Mouse (Mus musculus) T-helper 2 cell (primary cell): ENCODE measurements around the gene Mdfic.

Experiments
- in situ Hi-C: fragments of 300-600 bp; cut with MboI, MseI; formaldehyde crosslinking; loops from one replicate; pipeline ENCODE4 v1.15.1; 2025; ENCODE audit warnings: high pct_unique_total_duplicates

Mdfic gene

GRCm38 (mm10) chr6:15738331-15738943 is 18.0 kb downstream of the Mdfic start:
- in situ Hi-C loops: no loop called here

- in situ Hi-C loops: no loop called here
Observed at GRCm38 (mm10) chr6:15739132-15739531, 18.7 kb downstream of the Mdfic start.

- in situ Hi-C loops: no loop called here
Observed at GRCm38 (mm10) chr6:15742591-15743149, 22.2 kb downstream of the Mdfic start.

- in situ Hi-C loops: no loop called here
Observed at GRCm38 (mm10) chr6:15743291-15743792, 22.9 kb downstream of the Mdfic start.

GRCm38 (mm10) chr6:15743793-15744192 is 23.3 kb downstream of the Mdfic start:
- in situ Hi-C loops: no loop called here

- in situ Hi-C loops: no loop called here
Observed at GRCm38 (mm10) chr6:15745313-15745712, 24.9 kb downstream of the Mdfic start.

GRCm38 (mm10) chr6:15745891-15746290 is 25.4 kb downstream of the Mdfic start:
- in situ Hi-C loops: no loop called here

- in situ Hi-C loops: no loop called here
Observed at GRCm38 (mm10) chr6:15747396-15748155, 27.1 kb downstream of the Mdfic start.

- in situ Hi-C loops: no loop called here
Observed at GRCm38 (mm10) chr6:15748236-15748635, 27.8 kb downstream of the Mdfic start.

- in situ Hi-C loops: no loop called here
Observed at GRCm38 (mm10) chr6:15748943-15749342, 28.5 kb downstream of the Mdfic start.

GRCm38 (mm10) chr6:15750101-15750500 is 29.6 kb downstream of the Mdfic start:
- in situ Hi-C loops: loop anchor here (10.0 kb wide), 1 partner anchor 235 kb away; no protein-coding TSS in a partner anchor

GRCm38 (mm10) chr6:15751375-15751774 is 30.9 kb downstream of the Mdfic start:
- in situ Hi-C loops: loop anchor here (10.0 kb wide), 1 partner anchor 233 kb away; no protein-coding TSS in a partner anchor

GRCm38 (mm10) chr6:15752160-15752559 is 31.7 kb downstream of the Mdfic start:
- in situ Hi-C loops: loop anchor here (10.0 kb wide), 1 partner anchor 233 kb away; no protein-coding TSS in a partner anchor

- in situ Hi-C loops: loop anchor here (10.0 kb wide), 1 partner anchor 232 kb away; no protein-coding TSS in a partner anchor
Observed at GRCm38 (mm10) chr6:15753208-15753607, 32.7 kb downstream of the Mdfic start.

- in situ Hi-C loops: loop anchor here (10.0 kb wide), 1 partner anchor 226 kb away; no protein-coding TSS in a partner anchor
Observed at GRCm38 (mm10) chr6:15758394-15758793, 37.9 kb downstream of the Mdfic start.

GRCm38 (mm10) chr6:15760750-15761149 is 40.3 kb downstream of the Mdfic start:
- in situ Hi-C loops: no loop called here

- in situ Hi-C loops: no loop called here
Observed at GRCm38 (mm10) chr6:15764039-15764438, 43.6 kb downstream of the Mdfic start.

- in situ Hi-C loops: no loop called here
Observed at GRCm38 (mm10) chr6:15767460-15767859, 47.0 kb downstream of the Mdfic start.

GRCm38 (mm10) chr6:15770128-15770527 is 49.7 kb downstream of the Mdfic start:
- in situ Hi-C loops: no loop called here

- in situ Hi-C loops: loop anchor here (25.0 kb wide), 1 partner anchor 1860 kb away; the partner anchor contains the start of gene Capza2
Observed at GRCm38 (mm10) chr6:15777070-15777469, 56.6 kb downstream of the Mdfic start.

- in situ Hi-C loops: loop anchor here (5.0 to 25.0 kb wide), 2 partner anchors 1282 to 1857 kb away; partner anchors contain the start of gene Capza2
Observed at GRCm38 (mm10) chr6:15780127-15780526, 59.7 kb downstream of the Mdfic start.

GRCm38 (mm10) chr6:15780688-15781087 is 60.2 kb downstream of the Mdfic start:
- in situ Hi-C loops: loop anchor here (5.0 to 25.0 kb wide), 2 partner anchors 1282 to 1857 kb away; partner anchors contain the start of gene Capza2
